Mouse (Mus musculus): ENCODE data around the gene Chchd3.

GRCm38 (mm10) chr6:32795653-32796500, 264.2 kb downstream of the Chchd3 start:
- TF ChIP-seq CTCF (IDR thresholded peaks at IDR 0.05; ENCODE audit: low read depth) (no peak), EP300 (IDR thresholded peaks at IDR 0.05; ENCODE audit: low read depth) (no peak)
